Mouse (Mus musculus): ENCODE measurements around the gene Cracr2b. TPM values are rescaled to one million over a fixed set of nuclear protein-coding genes. Genes with fewer than 3 reads are reported as not detected.

Gene Cracr2b
- polyA plus RNA-seq, 1 experiment from 2014 or later: 3.5 TPM

GRCm38 (mm10) chr7:141459301-141459711 lies 1.6 kb upstream of the Cracr2b start:
- H3K4me1 ChIP-seq (ENCODE audit: control insufficient read depth, insufficient read depth, low read length): peaks cover 13% of the 10 kb centered on the region
- ATAC-seq (replicated peaks; ENCODE audit: insufficient number of reproducible peaks, low FRiP score, low TSS enrichment, low read depth) (no peak), DNase-seq (ENCODE audit: low spot score) (no peak)
- peaks cover 34% of the 10 kb centered on the region for H3K27me3 ChIP-seq (ENCODE audit: control insufficient read depth, insufficient read depth, low read length)
- H3K27ac ChIP-seq (replicated peaks; ENCODE audit: low read depth, low read length): no peak overlapping the region
- H3K4me3 ChIP-seq (ENCODE audit: low read depth, low read length): no peak overlapping the region
- no peak overlapping the region for H3K9ac ChIP-seq (replicated peaks; ENCODE audit: low read length)
- H3K9me3 ChIP-seq (replicated peaks; ENCODE audit: control insufficient read depth, low read length): no peaks in the 10 kb centered on the region
- no peaks in the 10 kb centered on the region for H3K36me3 ChIP-seq (replicated peaks; ENCODE audit: control insufficient read depth, insufficient read depth, low read depth, low read length)
- no peak overlapping the region for H3K4me2 ChIP-seq (ENCODE audit: low read depth, low read length)
- 85% methylated on average over 17 of the region's 17 CpGs for WGBS

GRCm38 (mm10) chr7:141460001-141460390 lies 898 bp upstream of the Cracr2b start:
- H3K4me2 ChIP-seq (ENCODE audit: low read depth, low read length): no peak overlapping the region
- H3K9ac ChIP-seq (replicated peaks; ENCODE audit: low read length): no peak overlapping the region
- H3K27me3 ChIP-seq (ENCODE audit: control insufficient read depth, insufficient read depth, low read length): peaks cover 41% of the 10 kb centered on the region
- no peak overlapping the region for H3K4me3 ChIP-seq (ENCODE audit: low read depth, low read length)
- H3K27ac ChIP-seq (replicated peaks; ENCODE audit: low read depth, low read length): no peak overlapping the region
- 65% methylated on average over 5 of the region's 5 CpGs for WGBS
- DNase-seq (ENCODE audit: low spot score): no peak
- H3K9me3 ChIP-seq (replicated peaks; ENCODE audit: control insufficient read depth, low read length): no peaks in the 10 kb centered on the region
- peaks cover 18% of the 10 kb centered on the region for H3K4me1 ChIP-seq (ENCODE audit: control insufficient read depth, insufficient read depth, low read length)
- ATAC-seq (replicated peaks; ENCODE audit: insufficient number of reproducible peaks, low FRiP score, low TSS enrichment, low read depth): no peak
- no peaks in the 10 kb centered on the region for H3K36me3 ChIP-seq (replicated peaks; ENCODE audit: control insufficient read depth, insufficient read depth, low read depth, low read length)

- Histone ChIP-seq H3K4me2 (ENCODE audit: low read depth, low read length) (peak overlapping the region; percentile 76), H3K27ac (replicated peaks; ENCODE audit: low read depth, low read length) (no peak overlapping the region), H3K4me1 (ENCODE audit: control insufficient read depth, insufficient read depth, low read length) (peaks cover 17% of the 10 kb centered on the region), H3K9ac (replicated peaks; ENCODE audit: low read length) (peak overlapping the region; percentile 45), H3K36me3 (replicated peaks; ENCODE audit: control insufficient read depth, insufficient read depth, low read depth, low read length) (no peaks in the 10 kb centered on the region), H3K9me3 (replicated peaks; ENCODE audit: control insufficient read depth, low read length) (no peaks in the 10 kb centered on the region), H3K27me3 (ENCODE audit: control insufficient read depth, insufficient read depth, low read length) (peaks cover 47% of the 10 kb centered on the region), H3K4me3 (ENCODE audit: low read depth, low read length) (peak overlapping the region; percentile 30)
- DNase-seq (ENCODE audit: low spot score) (no peak), ATAC-seq (replicated peaks; ENCODE audit: insufficient number of reproducible peaks, low FRiP score, low TSS enrichment, low read depth) (no peak)
- WGBS: 2% methylated on average over 59 of the region's 59 CpGs
Measured at GRCm38 (mm10) chr7:141461521-141462332, 833 bp downstream of the Cracr2b start.

DNA sequence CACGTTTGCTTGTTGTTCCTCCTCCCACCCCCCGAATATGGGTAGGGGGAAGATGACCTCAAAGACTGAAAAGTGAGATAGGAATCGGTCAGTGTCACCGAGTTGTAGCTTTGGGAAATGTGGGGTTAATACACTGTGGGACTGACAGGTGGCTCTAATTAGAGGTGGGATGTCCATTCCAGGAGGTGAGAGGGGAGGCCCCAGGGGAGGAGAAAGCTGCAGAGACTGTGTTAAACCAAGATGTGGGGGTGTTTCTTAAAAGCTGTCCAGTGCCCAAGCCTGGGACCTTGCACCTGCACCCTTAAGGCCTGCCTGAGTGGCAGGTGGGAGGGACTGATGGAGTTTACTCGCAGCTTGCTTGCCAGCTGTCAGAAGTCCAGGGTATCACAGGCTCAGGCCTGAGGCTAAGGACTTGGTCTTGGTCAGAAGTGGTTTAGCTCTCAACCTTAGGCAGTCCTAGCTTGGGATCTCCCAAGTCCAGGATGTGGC lies 1.5 kb downstream of the Cracr2b start:
- Histone ChIP-seq H3K36me3 (replicated peaks; ENCODE audit: control insufficient read depth, insufficient read depth, low read depth, low read length) (no peaks in the 10 kb centered on the region), H3K27me3 (ENCODE audit: control insufficient read depth, insufficient read depth, low read length) (peaks cover 47% of the 10 kb centered on the region), H3K27ac (replicated peaks; ENCODE audit: low read depth, low read length) (no peak overlapping the region), H3K4me3 (ENCODE audit: low read depth, low read length) (peak overlapping the region; percentile 30; the same call in 1 of the 2 replicates), H3K4me2 (ENCODE audit: low read depth, low read length) (peak overlapping the region; percentile 76; the same call in 1 of the 2 replicates), H3K4me1 (ENCODE audit: control insufficient read depth, insufficient read depth, low read length) (peaks cover 17% of the 10 kb centered on the region), H3K9ac (replicated peaks; ENCODE audit: low read length) (peak overlapping the region; percentile 45), H3K9me3 (replicated peaks; ENCODE audit: control insufficient read depth, low read length) (no peaks in the 10 kb centered on the region)
- ATAC-seq (replicated peaks; ENCODE audit: insufficient number of reproducible peaks, low FRiP score, low TSS enrichment, low read depth): no peak
- DNase-seq (ENCODE audit: low spot score): no peak
- WGBS: 15% methylated on average over 5 of the region's 5 CpGs

GRCm38 (mm10) chr7:141463824-141464602 lies 3.1 kb downstream of the Cracr2b start:
- H3K27ac ChIP-seq (replicated peaks; ENCODE audit: low read depth, low read length): no peak overlapping the region
- peaks cover 47% of the 10 kb centered on the region for H3K27me3 ChIP-seq (ENCODE audit: control insufficient read depth, insufficient read depth, low read length)
- H3K4me2 ChIP-seq (ENCODE audit: low read depth, low read length): no peak overlapping the region
- H3K4me3 ChIP-seq (ENCODE audit: low read depth, low read length): no peak overlapping the region; the same call in 1 of the 2 replicates
- H3K9me3 ChIP-seq (replicated peaks; ENCODE audit: control insufficient read depth, low read length): no peaks in the 10 kb centered on the region
- H3K4me1 ChIP-seq (ENCODE audit: control insufficient read depth, insufficient read depth, low read length): peaks cover 28% of the 10 kb centered on the region
- no peak for DNase-seq (ENCODE audit: low spot score)
- 28% methylated on average over 12 of the region's 12 CpGs for WGBS
- peak overlapping the region; percentile 27 for H3K9ac ChIP-seq (replicated peaks; ENCODE audit: low read length)
- ATAC-seq (replicated peaks; ENCODE audit: insufficient number of reproducible peaks, low FRiP score, low TSS enrichment, low read depth): no peak
- H3K36me3 ChIP-seq (replicated peaks; ENCODE audit: control insufficient read depth, insufficient read depth, low read depth, low read length): no peaks in the 10 kb centered on the region

GRCm38 (mm10) chr7:141464603-141465201 lies 3.8 kb downstream of the Cracr2b start:
- DNase-seq (ENCODE audit: low spot score): no peak
- WGBS: 4% methylated on average over 38 of the region's 38 CpGs
- no peaks in the 10 kb centered on the region for H3K9me3 ChIP-seq (replicated peaks; ENCODE audit: control insufficient read depth, low read length)
- no peak for ATAC-seq (replicated peaks; ENCODE audit: insufficient number of reproducible peaks, low FRiP score, low TSS enrichment, low read depth)
- H3K4me2 ChIP-seq (ENCODE audit: low read depth, low read length): peak overlapping the region; percentile 29
- H3K9ac ChIP-seq (replicated peaks; ENCODE audit: low read length): peak overlapping the region; percentile 27
- peaks cover 47% of the 10 kb centered on the region for H3K27me3 ChIP-seq (ENCODE audit: control insufficient read depth, insufficient read depth, low read length)
- no peaks in the 10 kb centered on the region for H3K36me3 ChIP-seq (replicated peaks; ENCODE audit: control insufficient read depth, insufficient read depth, low read depth, low read length)
- H3K4me3 ChIP-seq (ENCODE audit: low read depth, low read length): peak overlapping the region; percentile 23
- peaks cover 33% of the 10 kb centered on the region for H3K4me1 ChIP-seq (ENCODE audit: control insufficient read depth, insufficient read depth, low read length)
- H3K27ac ChIP-seq (replicated peaks; ENCODE audit: low read depth, low read length): no peak overlapping the region

- ATAC-seq (replicated peaks; ENCODE audit: insufficient number of reproducible peaks, low FRiP score, low TSS enrichment, low read depth) (no peak), DNase-seq (ENCODE audit: low spot score) (no peak)
- 34% methylated on average over 8 of the region's 10 CpGs for WGBS
- peaks cover 6% of the 10 kb centered on the region; the same call in 1 of the 2 replicates for H3K36me3 ChIP-seq (replicated peaks; ENCODE audit: control insufficient read depth, insufficient read depth, low read depth, low read length)
- no peaks in the 10 kb centered on the region for H3K9me3 ChIP-seq (replicated peaks; ENCODE audit: control insufficient read depth, low read length)
- H3K4me3 ChIP-seq (ENCODE audit: low read depth, low read length): no peak overlapping the region
- H3K4me2 ChIP-seq (ENCODE audit: low read depth, low read length): no peak overlapping the region
- no peak overlapping the region for H3K27ac ChIP-seq (replicated peaks; ENCODE audit: low read depth, low read length)
- no peak overlapping the region; the same call in 1 of the 2 replicates for H3K9ac ChIP-seq (replicated peaks; ENCODE audit: low read length)
- peaks cover 33% of the 10 kb centered on the region for H3K4me1 ChIP-seq (ENCODE audit: control insufficient read depth, insufficient read depth, low read length)
- peaks cover 44% of the 10 kb centered on the region for H3K27me3 ChIP-seq (ENCODE audit: control insufficient read depth, insufficient read depth, low read length)
Measured at GRCm38 (mm10) chr7:141465388-141466044, 4.6 kb downstream of the Cracr2b start.

Data from embryonic facial prominence, embryonic 11.5 days (tissue).